Mouse (Mus musculus) MEL (cell line): ENCODE measurements at regions not wholly inside any gene's neighbourhood (a gene's known extent, or its start where the extent isn't known, plus 50 kb on each side); places are given as distances from the start of the nearest gene placed in this dataset.
A peak's percentile ranks its signal among the peaks of the same experiment; 100 is the strongest.

Source experiments
- DNase-seq: peaks from one replicate; pipeline ENCODE4 v3.0.0; 2011; ENCODE audit warnings: low read depth, low spot score
- H3K27ac ChIP-seq: 2 replicates; pipeline ENCODE4 v1.5.1; 2012; ENCODE audit warnings: low read depth, mild to moderate bottlenecking, control low read depth, low read length, moderate library complexity; ENCODE audit not compliant: control insufficient read depth
- H3K27me3 ChIP-seq, 2 experiments: fragments of 150-350 bp in 1 of 2; sonication (generic) in 1 of 2; 2 replicates each; pipeline ENCODE4 v1.6.1; 2012; ENCODE audit warnings: low read length in 2 of 2, mild to moderate bottlenecking in 2 of 2, improper control_type of control experiment in 1 of 2, moderate library complexity in 1 of 2; ENCODE audit not compliant: insufficient read depth in 2 of 2, control insufficient read depth in 1 of 2
- H3K36me3 ChIP-seq, 2 experiments: 2 replicates each; pipeline ENCODE4 v1.6.1; 2012 to 2014; ENCODE audit warnings: low read length in 2 of 2, improper control_type of control experiment in 1 of 2, inconsistent platforms in 1 of 2, mild to moderate bottlenecking in 1 of 2; ENCODE audit not compliant: insufficient read depth in 2 of 2, control insufficient read depth in 1 of 2
- H3K4me1 ChIP-seq, 2 experiments: fragments of 150-350 bp in 1 of 2; sonication (generic) in 1 of 2; 2 replicates each; pipeline ENCODE4 v1.6.1; 2012; ENCODE audit warnings: low read length in 2 of 2, improper control_type of control experiment in 1 of 2, mild to moderate bottlenecking in 1 of 2; ENCODE audit not compliant: insufficient read depth in 2 of 2, control insufficient read depth in 1 of 2
- H3K4me3 ChIP-seq, 2 experiments: fragments of 150-350 bp in 1 of 2; sonication (generic) in 1 of 2; 2 replicates each; pipeline ENCODE4 v1.5.1; 2012; ENCODE audit warnings: low read depth in 2 of 2, low read length in 2 of 2, mild to moderate bottlenecking in 2 of 2, moderate library complexity in 2 of 2, control low read depth in 1 of 2, improper control_type of control experiment in 1 of 2; ENCODE audit not compliant: control insufficient read depth in 1 of 2, insufficient read depth in 1 of 2
- H3K79me2 ChIP-seq: 2 replicates; pipeline ENCODE4 v1.6.1; 2012; ENCODE audit warnings: mild to moderate bottlenecking, low read length, moderate library complexity; ENCODE audit not compliant: control insufficient read depth, poor library complexity, insufficient read depth
- H3K9ac ChIP-seq: 2 replicates; pipeline ENCODE4 v1.6.1; 2012; ENCODE audit warnings: low read depth, mild to moderate bottlenecking, control low read depth, low read length, moderate library complexity; ENCODE audit not compliant: control insufficient read depth, poor library complexity, severe bottlenecking
- H3K9me3 ChIP-seq: fragments of 150-350 bp; sonication (generic); replicated peaks from 2 replicates; pipeline ENCODE4 v1.6.1; 2012; ENCODE audit warnings: mild to moderate bottlenecking, low read length, improper control_type of control experiment, moderate library complexity; ENCODE audit not compliant: insufficient read depth
- BHLHE40 ChIP-seq: IDR thresholded peaks from 2 replicates; pipeline ENCODE4 v1.6.1; 2012; ENCODE audit warnings: low read depth, mild to moderate bottlenecking, inconsistent platforms, low read length, improper control_type of control experiment, borderline replicate concordance
- CHD1 ChIP-seq: IDR thresholded peaks from 2 replicates; pipeline ENCODE4 v1.6.1; 2012; ENCODE audit warnings: low read depth, mild to moderate bottlenecking, inconsistent platforms, low read length, improper control_type of control experiment
- CHD2 ChIP-seq: IDR thresholded peaks from 2 replicates; pipeline ENCODE4 v1.6.1; 2011; ENCODE audit warnings: low read length, improper control_type of control experiment
- CTCF ChIP-seq, 3 experiments: IDR thresholded peaks in 2 of 3; conservative IDR thresholded peaks in 1 of 3; 2 replicates each; pipeline ENCODE4 v1.5.1; 2011 to 2012; ENCODE audit warnings: low read length in 3 of 3, low read depth in 2 of 3, mild to moderate bottlenecking in 2 of 3, improper control_type of control experiment in 1 of 3, inconsistent platforms in 1 of 3, mixed read lengths in 1 of 3, moderate library complexity in 1 of 3; ENCODE audit not compliant: control insufficient read depth in 1 of 3, insufficient read depth in 1 of 3, poor library complexity in 1 of 3, severe bottlenecking in 1 of 3
- E2F4 ChIP-seq: IDR thresholded peaks from 2 replicates; pipeline ENCODE4 v1.6.1; 2011; ENCODE audit warnings: low read depth, low read length, improper control_type of control experiment, borderline replicate concordance
- EP300 ChIP-seq, 2 experiments: IDR thresholded peaks; 2 replicates each; pipeline ENCODE4 v1.6.1; 2011; ENCODE audit warnings: improper control_type of control experiment in 2 of 2, low read length in 2 of 2, low read depth in 1 of 2, mild to moderate bottlenecking in 1 of 2
- ETS1 ChIP-seq: IDR thresholded peaks from 2 replicates; pipeline ENCODE4 v1.6.1; 2012; ENCODE audit warnings: low read depth, mild to moderate bottlenecking, inconsistent platforms, low read length, improper control_type of control experiment, moderate library complexity
- GABPA ChIP-seq: IDR thresholded peaks from 2 replicates; pipeline ENCODE4 v1.6.1; 2012; ENCODE audit warnings: low read depth, mild to moderate bottlenecking, inconsistent platforms, low read length, improper control_type of control experiment, moderate library complexity
- GATA1 ChIP-seq: IDR thresholded peaks from 2 replicates; pipeline ENCODE4 v1.6.1; 2011; ENCODE audit warnings: low read depth, low read length, improper control_type of control experiment
- HCFC1 ChIP-seq: IDR thresholded peaks from 2 replicates; pipeline ENCODE4 v1.6.1; 2012; ENCODE audit warnings: low read depth, mild to moderate bottlenecking, inconsistent platforms, low read length, improper control_type of control experiment, moderate library complexity
- JUND ChIP-seq: IDR thresholded peaks from 2 replicates; pipeline ENCODE4 v1.6.1; 2011; ENCODE audit warnings: low read depth, mild to moderate bottlenecking, improper control_type of control experiment, low read length
- KAT2A ChIP-seq: conservative IDR thresholded peaks from 2 replicates; pipeline ENCODE4 v1.6.1; 2012; ENCODE audit warnings: low read depth, low read length, improper control_type of control experiment, inconsistent platforms
- MAX ChIP-seq: IDR thresholded peaks from 2 replicates; pipeline ENCODE4 v1.6.1; 2011; ENCODE audit warnings: low read length, improper control_type of control experiment
- MAZ ChIP-seq: IDR thresholded peaks from 2 replicates; pipeline ENCODE4 v1.6.1; 2012; ENCODE audit warnings: low read depth, mild to moderate bottlenecking, inconsistent platforms, low read length, improper control_type of control experiment
- MEF2A ChIP-seq: IDR thresholded peaks from 2 replicates; pipeline ENCODE4 v1.6.1; 2014; ENCODE audit warnings: low read depth, mild to moderate bottlenecking, inconsistent platforms, low read length, improper control_type of control experiment; ENCODE audit not compliant: poor library complexity, insufficient replicate concordance, severe bottlenecking; ENCODE audit errors: extremely low read depth
- MYC ChIP-seq: IDR thresholded peaks from 2 replicates; pipeline ENCODE4 v1.6.1; 2011; ENCODE audit warnings: low read depth, mild to moderate bottlenecking, low read length, improper control_type of control experiment, moderate library complexity
- NELFE ChIP-seq: IDR thresholded peaks from 2 replicates; pipeline ENCODE4 v1.6.1; 2011; ENCODE audit warnings: low read depth, low read length, improper control_type of control experiment
- POLR2AphosphoS2 ChIP-seq: IDR thresholded peaks from 2 replicates; pipeline ENCODE4 v1.6.1; 2011; ENCODE audit warnings: low read length, improper control_type of control experiment
- RAD21 ChIP-seq: IDR thresholded peaks from 2 replicates; pipeline ENCODE4 v1.6.1; 2011; ENCODE audit warnings: mild to moderate bottlenecking, low read depth, low read length, improper control_type of control experiment
- RCOR1 ChIP-seq: IDR thresholded peaks from 2 replicates; pipeline ENCODE4 v1.6.1; 2012; ENCODE audit warnings: low read depth, mild to moderate bottlenecking, inconsistent platforms, low read length, improper control_type of control experiment
- SMC3 ChIP-seq: IDR thresholded peaks from 2 replicates; pipeline ENCODE4 v1.6.1; 2011; ENCODE audit warnings: low read depth, low read length, improper control_type of control experiment
- TBP ChIP-seq: IDR thresholded peaks from 2 replicates; pipeline ENCODE4 v1.8.0; 2011; ENCODE audit warnings: low read depth, low read length, improper control_type of control experiment
- TCF12 ChIP-seq: IDR thresholded peaks from 2 replicates; pipeline ENCODE4 v1.6.1; 2014; ENCODE audit warnings: low read depth, mild to moderate bottlenecking, inconsistent platforms, low read length, improper control_type of control experiment, moderate library complexity
- ZC3H11A ChIP-seq: IDR thresholded peaks from 2 replicates; pipeline ENCODE4 v1.6.1; 2012; ENCODE audit warnings: low read depth, mild to moderate bottlenecking, inconsistent platforms, low read length, improper control_type of control experiment
- ZKSCAN1 ChIP-seq: IDR thresholded peaks from 2 replicates; pipeline ENCODE4 v1.6.1; 2012; ENCODE audit warnings: low read depth, mild to moderate bottlenecking, inconsistent platforms, low read length, improper control_type of control experiment, moderate library complexity
- ZMIZ1 ChIP-seq: IDR thresholded peaks from 2 replicates; pipeline ENCODE4 v1.6.1; 2012; ENCODE audit warnings: low read depth, mild to moderate bottlenecking, inconsistent platforms, low read length, improper control_type of control experiment, moderate library complexity
- ZNF384 ChIP-seq: IDR thresholded peaks from 2 replicates; pipeline ENCODE4 v1.6.1; 2012; ENCODE audit warnings: low read depth, mild to moderate bottlenecking, inconsistent platforms, low read length, improper control_type of control experiment

DNA sequence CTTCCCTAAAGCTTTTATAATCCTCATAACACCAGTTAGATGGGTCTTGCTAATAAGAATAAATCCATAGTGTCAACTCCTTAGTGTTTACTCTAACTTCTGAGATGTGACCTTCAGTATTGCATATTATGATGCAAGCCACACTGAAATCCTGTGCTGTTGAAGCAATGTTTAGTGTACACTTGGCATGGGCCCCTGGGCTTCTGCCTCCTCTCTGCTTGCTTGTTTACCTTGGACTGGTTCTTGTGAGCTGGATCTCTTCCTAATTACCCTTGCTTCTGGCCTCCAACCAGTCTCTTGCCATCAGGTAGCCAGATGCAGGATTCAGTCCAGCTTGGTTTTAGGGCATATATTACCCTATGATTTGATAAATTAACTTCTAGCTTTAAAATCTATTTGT is 57.0 kb downstream of the Rgs2 start:
- Histone ChIP-seq H3K27ac (no peak overlapping the region), H3K4me1 (no peaks in the 10 kb centered on the region), H3K9me3 (no peaks in the 10 kb centered on the region), H3K27me3 (no peaks in the 10 kb centered on the region), H3K9ac (no peak overlapping the region), H3K36me3 (no peaks in the 10 kb centered on the region), H3K4me3 (no peak overlapping the region), H3K79me2 (no peaks in the 10 kb centered on the region)
- TF ChIP-seq E2F4, result no peak
- no peak for TF ChIP-seq RCOR1
- TF ChIP-seq BHLHE40, result no peak
- no peak for TF ChIP-seq MAX
- TF ChIP-seq CTCF (IDR thresholded peaks at IDR 0.05 in 2 of 3, conservative IDR thresholded peaks at IDR 0.05 in 1 of 3; ENCODE audit: control insufficient read depth in 1 of 3, insufficient read depth in 1 of 3, low read depth in 2 of 3, low read length in 3 of 3, poor library complexity in 1 of 3, severe bottlenecking in 1 of 3), result no peak
- TF ChIP-seq CHD2, result no peak
- TF ChIP-seq GATA1, result no peak
- TF ChIP-seq SMC3, result no peak
- TF ChIP-seq MAZ, result no peak
- TF ChIP-seq MEF2A, result no peak
- TF ChIP-seq TBP, result no peak
- TF ChIP-seq ZC3H11A, result no peak
- no peak for TF ChIP-seq ETS1
- TF ChIP-seq EP300 (IDR thresholded peaks at IDR 0.05; ENCODE audit: low read depth in 1 of 2, low read length in 2 of 2), result no peak
- TF ChIP-seq CHD1, result no peak
- TF ChIP-seq HCFC1, result no peak
- no peak for TF ChIP-seq MYC
- no peak for TF ChIP-seq KAT2A
- TF ChIP-seq POLR2AphosphoS2, result no peak
- no peak for DNase-seq

DNA sequence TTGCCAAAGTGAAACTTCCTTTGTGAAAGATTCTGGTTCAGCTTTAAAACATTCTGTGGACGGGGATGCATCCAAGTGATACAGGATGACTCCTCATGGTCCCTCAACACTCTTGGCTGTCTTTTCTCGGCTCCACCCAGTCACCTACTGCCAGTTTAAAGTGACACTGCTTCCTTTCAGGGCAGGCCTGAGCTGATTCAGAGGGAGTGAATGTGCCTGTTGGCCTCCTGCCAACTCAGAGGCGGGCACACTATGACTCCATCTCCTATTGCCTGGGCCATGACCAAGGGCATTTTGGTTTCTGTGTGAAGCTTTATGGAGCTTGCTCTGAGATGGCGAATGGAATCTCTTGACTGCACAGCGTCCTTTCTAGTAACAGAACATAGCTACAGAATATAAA is 62.5 kb downstream of the Rgs2 start:
- H3K36me3 ChIP-seq, result no peaks in the 10 kb centered on the region
- no peaks in the 10 kb centered on the region for H3K9me3 ChIP-seq
- H3K79me2 ChIP-seq, result no peaks in the 10 kb centered on the region
- no peak overlapping the region for H3K27ac ChIP-seq
- TF ChIP-seq RAD21 (no peak), TCF12 (no peak), ZNF384 (no peak), JUND (no peak), GABPA (no peak), ZMIZ1 (no peak), ETS1 (no peak), ZKSCAN1 (no peak), NELFE (no peak), TBP (no peak)
- H3K4me1 ChIP-seq, result peaks cover 0 to 6% of the 10 kb centered on the region in 2 experiments; a peak in 2 of 4 replicates
- peak; percentile 50 for DNase-seq
- H3K4me3 ChIP-seq, result no peak overlapping the region
- H3K9ac ChIP-seq, result no peak overlapping the region
- no peaks in the 10 kb centered on the region for H3K27me3 ChIP-seq
